Mouse (Mus musculus): ENCODE data around the gene Ralgps2.

Ralgps2 gene

GRCm38 (mm10) chr1:156961481-156962265 is 22.2 kb upstream of the Ralgps2 start:
- TF ChIP-seq POU5F1 (IDR thresholded peaks at IDR 0.05; ENCODE audit: borderline replicate concordance, low read length) (peak; percentile 53; the same call in 1 of the 2 replicates), NANOG (IDR thresholded peaks at IDR 0.05; ENCODE audit: borderline replicate concordance, low read length) (no peak), CTCF (conservative IDR thresholded peaks at IDR 0.05; ENCODE audit: low read length) (no peak)
- Histone ChIP-seq H3K4me1 (replicated peaks; ENCODE audit: low read depth, low read length) (peaks cover 73% of the 10 kb centered on the region), H3K9me3 (ENCODE audit: low read length) (no peaks in the 10 kb centered on the region), H3K36me3 (ENCODE audit: insufficient read depth, low read length) (no peaks in the 10 kb centered on the region), H3K4me3 (replicated peaks; ENCODE audit: low read length) (no peak overlapping the region), H3K27me3 (ENCODE audit: insufficient read depth, low read length) (no peaks in the 10 kb centered on the region)

DNA sequence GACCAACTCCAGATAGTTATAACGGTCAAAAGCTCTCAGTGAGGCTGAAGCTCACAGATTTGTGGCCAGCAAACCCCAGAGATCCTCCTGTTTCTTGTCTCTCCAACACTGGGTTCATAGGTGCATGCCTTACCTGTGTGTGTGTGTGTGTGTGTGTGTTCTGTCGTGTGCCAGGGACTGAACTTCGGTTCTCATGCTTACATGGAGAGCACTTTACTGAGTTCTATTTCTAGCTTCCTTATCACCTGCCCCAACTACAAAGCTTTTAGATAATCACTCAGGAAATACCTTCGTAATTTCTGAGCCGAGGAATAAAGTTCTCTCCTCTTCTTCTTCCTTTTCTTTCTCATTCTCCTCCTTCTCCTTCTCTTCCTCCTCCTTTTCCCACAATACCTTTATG is 19.6 kb upstream of the Ralgps2 start:
- no peaks in the 10 kb centered on the region for H3K9me3 ChIP-seq (ENCODE audit: low read length)
- no peaks in the 10 kb centered on the region for H3K27me3 ChIP-seq (ENCODE audit: insufficient read depth, low read length)
- no peaks in the 10 kb centered on the region for H3K36me3 ChIP-seq (ENCODE audit: insufficient read depth, low read length)
- peaks cover 72% of the 10 kb centered on the region for H3K4me1 ChIP-seq (replicated peaks; ENCODE audit: low read depth, low read length)
- H3K4me3 ChIP-seq (replicated peaks; ENCODE audit: low read length), result no peak overlapping the region
- TF ChIP-seq NANOG (IDR thresholded peaks at IDR 0.05; ENCODE audit: borderline replicate concordance, low read length) (no peak), POU5F1 (IDR thresholded peaks at IDR 0.05; ENCODE audit: borderline replicate concordance, low read length) (no peak)

DNA sequence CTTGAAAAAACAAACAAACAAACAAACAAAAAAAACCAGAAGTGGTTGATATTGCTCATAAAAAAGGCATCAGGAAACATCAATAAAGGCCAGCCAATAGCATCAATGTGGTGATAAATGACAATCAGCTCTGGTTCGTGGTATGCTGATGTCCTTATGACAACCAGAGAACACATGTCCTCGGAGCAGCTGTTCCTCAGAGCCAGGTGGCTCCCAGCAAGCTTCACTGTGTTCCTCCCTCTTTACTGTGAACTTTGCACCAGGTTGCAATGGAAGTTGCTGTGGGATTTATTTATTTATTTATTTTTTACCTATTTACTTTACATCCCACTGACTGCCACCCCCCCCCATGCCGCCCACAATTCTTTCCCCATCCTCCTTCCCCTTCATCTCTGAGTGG is 17.9 kb upstream of the Ralgps2 start:
- Histone ChIP-seq H3K27me3 (ENCODE audit: insufficient read depth, low read length) (no peaks in the 10 kb centered on the region), H3K9me3 (ENCODE audit: low read length) (no peaks in the 10 kb centered on the region), H3K36me3 (ENCODE audit: insufficient read depth, low read length) (no peaks in the 10 kb centered on the region), H3K4me1 (replicated peaks; ENCODE audit: low read depth, low read length) (peaks cover 57% of the 10 kb centered on the region), H3K4me3 (replicated peaks; ENCODE audit: low read length) (no peak overlapping the region)
- no peak for TF ChIP-seq POU5F1 (IDR thresholded peaks at IDR 0.05; ENCODE audit: borderline replicate concordance, low read length)
- no peak for TF ChIP-seq NANOG (IDR thresholded peaks at IDR 0.05; ENCODE audit: borderline replicate concordance, low read length)
- TF ChIP-seq CTCF (conservative IDR thresholded peaks at IDR 0.05; ENCODE audit: low read length), result no peak

GRCm38 (mm10) chr1:156955926-156956760 is 16.7 kb upstream of the Ralgps2 start:
- peaks cover 45% of the 10 kb centered on the region for H3K4me1 ChIP-seq (replicated peaks; ENCODE audit: low read depth, low read length)
- H3K36me3 ChIP-seq (ENCODE audit: insufficient read depth, low read length), result no peaks in the 10 kb centered on the region
- H3K9me3 ChIP-seq (ENCODE audit: low read length), result no peaks in the 10 kb centered on the region
- peak overlapping the region; percentile 48 for H3K4me3 ChIP-seq (replicated peaks; ENCODE audit: low read length)
- TF ChIP-seq CTCF (conservative IDR thresholded peaks at IDR 0.05; ENCODE audit: low read length), result no peak
- no peak for TF ChIP-seq NANOG (IDR thresholded peaks at IDR 0.05; ENCODE audit: borderline replicate concordance, low read length)
- no peak for TF ChIP-seq POU5F1 (IDR thresholded peaks at IDR 0.05; ENCODE audit: borderline replicate concordance, low read length)
- H3K27me3 ChIP-seq (ENCODE audit: insufficient read depth, low read length), result no peaks in the 10 kb centered on the region

- no peaks in the 10 kb centered on the region for H3K27me3 ChIP-seq (ENCODE audit: insufficient read depth, low read length)
- no peaks in the 10 kb centered on the region for H3K36me3 ChIP-seq (ENCODE audit: insufficient read depth, low read length)
- H3K4me3 ChIP-seq (replicated peaks; ENCODE audit: low read length), result no peak overlapping the region
- peaks cover 38% of the 10 kb centered on the region for H3K4me1 ChIP-seq (replicated peaks; ENCODE audit: low read depth, low read length)
- TF ChIP-seq CTCF (conservative IDR thresholded peaks at IDR 0.05; ENCODE audit: low read length) (no peak), POU5F1 (IDR thresholded peaks at IDR 0.05; ENCODE audit: borderline replicate concordance, low read length) (no peak), NANOG (IDR thresholded peaks at IDR 0.05; ENCODE audit: borderline replicate concordance, low read length) (no peak)
- H3K9me3 ChIP-seq (ENCODE audit: low read length), result no peaks in the 10 kb centered on the region
Observed at GRCm38 (mm10) chr1:156954216-156954615, 14.8 kb upstream of the Ralgps2 start.

DNA sequence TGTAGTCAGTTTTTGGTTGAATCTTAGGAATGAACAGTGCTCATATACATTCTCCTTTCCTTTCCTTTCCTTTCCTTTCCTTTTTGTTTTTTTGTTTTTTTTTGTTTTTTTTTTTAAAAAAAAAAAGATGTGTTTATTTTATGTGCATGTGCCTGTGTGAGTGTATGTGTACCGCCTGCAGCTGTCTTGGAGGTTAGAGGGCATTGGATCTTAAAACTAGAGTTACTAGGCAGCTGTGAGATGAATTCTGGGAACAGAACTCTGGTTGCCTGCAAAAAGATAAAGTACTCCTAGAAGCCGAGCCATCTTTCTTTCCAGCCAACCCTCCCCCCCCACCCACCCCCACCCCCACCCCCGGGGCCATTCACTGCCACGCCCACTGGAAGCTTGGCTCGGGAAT is 10.9 kb upstream of the Ralgps2 start:
- Histone ChIP-seq H3K36me3 (ENCODE audit: insufficient read depth, low read length) (no peaks in the 10 kb centered on the region), H3K27me3 (ENCODE audit: insufficient read depth, low read length) (no peaks in the 10 kb centered on the region), H3K4me1 (replicated peaks; ENCODE audit: low read depth, low read length) (peaks cover 12% of the 10 kb centered on the region), H3K4me3 (replicated peaks; ENCODE audit: low read length) (no peak overlapping the region), H3K9me3 (ENCODE audit: low read length) (no peaks in the 10 kb centered on the region)
- TF ChIP-seq POU5F1 (IDR thresholded peaks at IDR 0.05; ENCODE audit: borderline replicate concordance, low read length) (no peak), NANOG (IDR thresholded peaks at IDR 0.05; ENCODE audit: borderline replicate concordance, low read length) (no peak), CTCF (conservative IDR thresholded peaks at IDR 0.05; ENCODE audit: low read length) (no peak)

DNA sequence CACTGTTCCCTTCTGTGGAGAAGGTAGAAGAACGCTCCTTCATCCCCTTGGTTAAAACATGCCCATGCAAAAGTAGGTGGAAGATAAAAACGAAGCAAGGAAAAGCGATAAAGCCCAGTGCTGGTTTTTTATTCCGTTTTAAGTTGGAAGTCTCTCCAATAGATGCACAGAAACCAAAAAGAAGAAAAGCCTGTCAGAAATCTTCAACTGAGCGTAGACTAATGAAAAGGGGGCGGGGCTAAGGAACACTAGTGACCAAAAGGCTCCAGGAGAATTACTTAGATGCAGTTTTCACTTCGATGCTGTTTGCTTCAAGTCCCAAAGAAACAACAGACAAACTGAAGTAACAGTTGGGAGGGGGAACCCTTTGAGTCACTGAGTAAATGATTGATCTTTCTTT is 1.2 kb upstream of the Ralgps2 start:
- H3K27me3 ChIP-seq (ENCODE audit: insufficient read depth, low read length), result no peaks in the 10 kb centered on the region
- H3K36me3 ChIP-seq (ENCODE audit: insufficient read depth, low read length), result no peaks in the 10 kb centered on the region
- peak overlapping the region; percentile 97 for H3K4me3 ChIP-seq (replicated peaks; ENCODE audit: low read length)
- no peaks in the 10 kb centered on the region for H3K9me3 ChIP-seq (ENCODE audit: low read length)
- TF ChIP-seq NANOG (IDR thresholded peaks at IDR 0.05; ENCODE audit: borderline replicate concordance, low read length) (no peak), POU5F1 (IDR thresholded peaks at IDR 0.05; ENCODE audit: borderline replicate concordance, low read length) (no peak), CTCF (conservative IDR thresholded peaks at IDR 0.05; ENCODE audit: low read length) (no peak)
- H3K4me1 ChIP-seq (replicated peaks; ENCODE audit: low read depth, low read length), result peaks cover 35% of the 10 kb centered on the region

DNA sequence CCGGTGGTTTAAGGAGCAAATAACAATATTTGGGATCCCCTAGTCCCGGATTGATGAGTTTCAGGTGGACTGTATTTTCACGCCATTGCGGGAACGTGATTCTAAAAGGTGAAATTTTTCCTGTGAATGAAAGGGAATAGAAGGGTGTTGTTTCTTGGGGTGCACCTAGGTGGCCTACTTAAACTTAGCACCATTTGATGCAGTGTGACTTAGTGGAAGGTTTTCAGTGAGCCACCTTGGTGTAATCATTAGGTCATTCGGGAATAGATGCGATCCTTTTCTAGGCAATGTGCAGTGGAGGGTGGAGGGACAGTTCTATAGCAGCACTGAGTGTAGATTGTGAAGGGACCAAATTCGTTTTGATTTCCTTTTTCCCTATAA is 706 bp upstream of the Ralgps2 start:
- no peaks in the 10 kb centered on the region for H3K9me3 ChIP-seq (ENCODE audit: low read length)
- peaks cover 35% of the 10 kb centered on the region for H3K4me1 ChIP-seq (replicated peaks; ENCODE audit: low read depth, low read length)
- H3K4me3 ChIP-seq (replicated peaks; ENCODE audit: low read length), result peak overlapping the region; percentile 97
- no peaks in the 10 kb centered on the region for H3K27me3 ChIP-seq (ENCODE audit: insufficient read depth, low read length)
- H3K36me3 ChIP-seq (ENCODE audit: insufficient read depth, low read length), result no peaks in the 10 kb centered on the region
- TF ChIP-seq CTCF (conservative IDR thresholded peaks at IDR 0.05; ENCODE audit: low read length) (no peak), POU5F1 (IDR thresholded peaks at IDR 0.05; ENCODE audit: borderline replicate concordance, low read length) (no peak), NANOG (IDR thresholded peaks at IDR 0.05; ENCODE audit: borderline replicate concordance, low read length) (no peak)
